Comparison of ENCODE assay signal across 13 mouse cellular contexts in genomic region chr4:45713837-45714508, GRCm38 (mm10).
DNase-seq lines count a peak whose midpoint lies in the region; ATAC-seq and TF ChIP-seq lines count a peak whose summit lies in the region.
"Had no signal": no experiment of that assay in that cellular context is flagged by ENCODE, and none has a peak within 500 bp of the region (broad histone marks: within the 10 kb centered on the region; RNA-seq: fewer than 3 reads in every experiment).

No protein-coding gene starts in this region.

- no peaks in the 10 kb centered on the region for H3K36me3 ChIP-seq in embryonic facial prominence, embryonic 15.5 days
- H3K36me3 ChIP-seq in hindbrain, embryonic 14.5 days (replicated peaks; ENCODE audit: control insufficient read depth, insufficient read depth): no peaks in the 10 kb centered on the region
- no peaks in the 10 kb centered on the region for H3K36me3 ChIP-seq in midbrain, postnatal 0 days (ENCODE audit: insufficient read depth, low read length)
- H3K36me3 ChIP-seq: heart, embryonic 15.5 days; liver, embryonic 13.5 days had no signal

- peak; percentile 98 for DNase-seq in brain, embryonic 14.5 days (ENCODE audit: low read depth)
- peak; percentile 79 for DNase-seq in hindbrain, embryonic 14.5 days (ENCODE audit: low spot score)
- DNase-seq in midbrain, postnatal 0 days (ENCODE audit: low spot score): peak; percentile 84
- DNase-seq in kidney, adult 18-20 months: no peak
- no peak for DNase-seq in c-Kit-positive CD71-positive TER-119-positive erythroid progenitor cells, embryonic 14.5 days (ENCODE audit: low spot score)
- DNase-seq in layer of hippocampus, adult 2 months (ENCODE audit: low spot score in 2 of 2): no peak
- DNase-seq: cerebellum, postnatal 36 days; liver, embryonic 13.5 days; thymus, postnatal 4 days had no signal

- no peak overlapping the region for H3K4me3 ChIP-seq in embryonic facial prominence, embryonic 15.5 days (replicated peaks)
- no peak overlapping the region for H3K4me3 ChIP-seq in hindbrain, embryonic 14.5 days (replicated peaks; ENCODE audit: low read length)
- no peak overlapping the region for H3K4me3 ChIP-seq in midbrain, postnatal 0 days (ENCODE audit: low read depth, low read length)
- H3K4me3 ChIP-seq in layer of hippocampus, adult 2 months: no peak overlapping the region
- H3K4me3 ChIP-seq: heart, embryonic 15.5 days; liver, embryonic 13.5 days; megakaryocyte, embryonic 14.5 days had no signal

- TF ChIP-seq POLR2A in brain, embryonic 14.5 days (IDR thresholded peaks at IDR 0.05; ENCODE audit: borderline replicate concordance, extremely low read depth, insufficient read depth, insufficient read length, poor library complexity, severe bottlenecking): no peak

- H3K9me3 ChIP-seq in embryonic facial prominence, embryonic 15.5 days (replicated peaks): no peaks in the 10 kb centered on the region
- H3K9me3 ChIP-seq in hindbrain, embryonic 14.5 days (ENCODE audit: control insufficient read depth, low read length): no peaks in the 10 kb centered on the region
- H3K9me3 ChIP-seq in midbrain, postnatal 0 days (ENCODE audit: low read length): no peaks in the 10 kb centered on the region
- H3K9me3 ChIP-seq: heart, embryonic 15.5 days; liver, embryonic 13.5 days; megakaryocyte, embryonic 14.5 days had no signal

- TF ChIP-seq CTCF in brain, embryonic 14.5 days (IDR thresholded peaks at IDR 0.05; ENCODE audit: borderline replicate concordance, extremely low read depth, insufficient read depth, insufficient read length): no peak
- TF ChIP-seq CTCF in midbrain, postnatal 0 days (IDR thresholded peaks at IDR 0.05): no peak
- no peak for TF ChIP-seq CTCF in layer of hippocampus, adult 2 months (conservative IDR thresholded peaks at IDR 0.05)

- peaks cover 12% of the 10 kb centered on the region; the same call in 1 of the 2 replicates for H3K4me1 ChIP-seq in embryonic facial prominence, embryonic 15.5 days
- H3K4me1 ChIP-seq in hindbrain, embryonic 14.5 days (replicated peaks; ENCODE audit: control insufficient read depth, insufficient read depth, low read length): peaks cover 23% of the 10 kb centered on the region
- no peaks in the 10 kb centered on the region; the same call in none of the 2 replicates for H3K4me1 ChIP-seq in midbrain, postnatal 0 days (ENCODE audit: insufficient read depth, low read length)
- H3K4me1 ChIP-seq: liver, embryonic 13.5 days had no signal

- ATAC-seq in embryonic facial prominence, embryonic 15.5 days (ENCODE audit: insufficient number of reproducible peaks, low FRiP score, low TSS enrichment, low read depth): peak; percentile 74
- peak; percentile 95 for ATAC-seq in hindbrain, embryonic 14.5 days (ENCODE audit: low FRiP score)
- 0 out of 2 replicates have a peak, but pooled peaks have one; percentile 54 for ATAC-seq in midbrain, postnatal 0 days (ENCODE audit: low FRiP score)
- ATAC-seq: intestine, postnatal 0 days had no signal

- H3K27me3 ChIP-seq in embryonic facial prominence, embryonic 15.5 days: no peaks in the 10 kb centered on the region
- H3K27me3 ChIP-seq in hindbrain, embryonic 14.5 days (ENCODE audit: control insufficient read depth, insufficient read depth, low read length): no peaks in the 10 kb centered on the region
- H3K27me3 ChIP-seq in midbrain, postnatal 0 days (ENCODE audit: insufficient read depth, low read length): no peaks in the 10 kb centered on the region
- H3K27me3 ChIP-seq: heart, embryonic 15.5 days; liver, embryonic 13.5 days had no signal

- no peak overlapping the region for H3K9ac ChIP-seq in embryonic facial prominence, embryonic 15.5 days
- H3K9ac ChIP-seq in hindbrain, embryonic 14.5 days: no peak overlapping the region
- no peak overlapping the region; the same call in 1 of the 2 replicates for H3K9ac ChIP-seq in midbrain, postnatal 0 days (replicated peaks; ENCODE audit: low read length, poor library complexity, severe bottlenecking)
- H3K9ac ChIP-seq: heart, embryonic 15.5 days; liver, embryonic 13.5 days had no signal

- H3K27ac ChIP-seq in embryonic facial prominence, embryonic 15.5 days (replicated peaks): no peak overlapping the region
- peak overlapping the region; percentile 76 for H3K27ac ChIP-seq in hindbrain, embryonic 14.5 days
- no peak overlapping the region for H3K27ac ChIP-seq in midbrain, postnatal 0 days (ENCODE audit: low read depth, low read length)
- no peak overlapping the region for H3K27ac ChIP-seq in layer of hippocampus, adult 2 months
- H3K27ac ChIP-seq: heart, embryonic 15.5 days; liver, embryonic 13.5 days had no signal

- no peak overlapping the region for H3K4me2 ChIP-seq in embryonic facial prominence, embryonic 15.5 days (replicated peaks)
- H3K4me2 ChIP-seq in hindbrain, embryonic 14.5 days (replicated peaks): no peak overlapping the region
- no peak overlapping the region for H3K4me2 ChIP-seq in midbrain, postnatal 0 days (ENCODE audit: low read depth, low read length, poor library complexity, severe bottlenecking)
- H3K4me2 ChIP-seq: heart, embryonic 15.5 days; liver, embryonic 13.5 days had no signal

- 9% methylated on average over 10 of the region's 10 CpGs for WGBS in embryonic facial prominence, embryonic 15.5 days
- 8% methylated on average over 10 of the region's 10 CpGs for WGBS in hindbrain, embryonic 14.5 days
- 12% methylated on average over 10 of the region's 10 CpGs for WGBS in midbrain, postnatal 0 days

Comparison
In these comparisons a context has a peak if more than half of its experiments do, and no peak if none do; other contexts are left out.
1. DNase-seq: peak in brain, embryonic 14.5 days (single experiment), hindbrain, embryonic 14.5 days (single experiment) and midbrain, postnatal 0 days (single experiment); none in kidney, adult 18-20 months (single experiment), c-Kit-positive CD71-positive TER-119-positive erythroid progenitor cells, embryonic 14.5 days (single experiment) and layer of hippocampus, adult 2 months (0 of 2).
2. Peak in every context shown above with its lines, with median percentiles within 50 percentile points of each other: ATAC-seq.